Mouse (Mus musculus): ENCODE results near the gene Ncor2. TPM values are rescaled to one million over a fixed set of nuclear protein-coding genes. Genes with fewer than 3 reads are reported as not detected.

Ncor2 gene
- polyA plus RNA-seq, 1 experiment from 2014 or later, result 11.1 TPM

DNA sequence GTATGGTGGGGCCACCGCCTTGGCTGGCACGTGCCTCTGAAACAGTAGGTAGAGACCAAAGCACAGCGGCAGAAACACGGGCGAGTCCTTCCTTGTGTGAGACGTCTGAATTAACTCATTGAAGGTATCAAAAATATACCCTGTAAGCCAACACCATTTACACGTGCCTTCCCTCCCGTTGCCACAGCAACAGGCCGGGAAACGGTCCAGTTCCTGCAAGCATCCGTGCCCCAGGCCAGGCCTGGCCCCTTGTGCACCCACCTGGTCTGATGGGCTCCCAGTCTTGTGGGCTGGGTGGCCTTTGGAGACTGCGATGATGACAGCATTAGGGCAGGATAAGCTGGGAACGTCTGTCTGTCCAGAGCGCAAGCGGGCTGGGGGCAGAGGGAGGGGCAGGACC lies 161.7 kb downstream of the Ncor2 start:
- Histone ChIP-seq H3K9ac (ENCODE audit: low read length) (no peak overlapping the region), H3K9me3 (ENCODE audit: control insufficient read depth, low read length) (no peaks in the 10 kb centered on the region), H3K4me3 (ENCODE audit: low read depth, low read length) (no peak overlapping the region), H3K27ac (replicated peaks) (no peak overlapping the region), H3K4me1 (replicated peaks; ENCODE audit: control insufficient read depth, insufficient read depth) (no peaks in the 10 kb centered on the region), H3K36me3 (ENCODE audit: control insufficient read depth, insufficient read depth, low read length) (peaks cover 24% of the 10 kb centered on the region), H3K27me3 (ENCODE audit: control insufficient read depth, insufficient read depth, low read length) (no peaks in the 10 kb centered on the region), H3K4me2 (replicated peaks; ENCODE audit: low read depth) (no peak overlapping the region)
- ATAC-seq (ENCODE audit: low FRiP score, low TSS enrichment) (no peak), DNase-seq (ENCODE audit: low spot score) (no peak)
- TF ChIP-seq EP300 (optimal IDR thresholded peaks at IDR 0.05) (no peak), CTCF (IDR thresholded peaks at IDR 0.05; ENCODE audit: low read depth) (no peak)
- WGBS, result 63% methylated on average over 15 of the region's 15 CpGs

DNA sequence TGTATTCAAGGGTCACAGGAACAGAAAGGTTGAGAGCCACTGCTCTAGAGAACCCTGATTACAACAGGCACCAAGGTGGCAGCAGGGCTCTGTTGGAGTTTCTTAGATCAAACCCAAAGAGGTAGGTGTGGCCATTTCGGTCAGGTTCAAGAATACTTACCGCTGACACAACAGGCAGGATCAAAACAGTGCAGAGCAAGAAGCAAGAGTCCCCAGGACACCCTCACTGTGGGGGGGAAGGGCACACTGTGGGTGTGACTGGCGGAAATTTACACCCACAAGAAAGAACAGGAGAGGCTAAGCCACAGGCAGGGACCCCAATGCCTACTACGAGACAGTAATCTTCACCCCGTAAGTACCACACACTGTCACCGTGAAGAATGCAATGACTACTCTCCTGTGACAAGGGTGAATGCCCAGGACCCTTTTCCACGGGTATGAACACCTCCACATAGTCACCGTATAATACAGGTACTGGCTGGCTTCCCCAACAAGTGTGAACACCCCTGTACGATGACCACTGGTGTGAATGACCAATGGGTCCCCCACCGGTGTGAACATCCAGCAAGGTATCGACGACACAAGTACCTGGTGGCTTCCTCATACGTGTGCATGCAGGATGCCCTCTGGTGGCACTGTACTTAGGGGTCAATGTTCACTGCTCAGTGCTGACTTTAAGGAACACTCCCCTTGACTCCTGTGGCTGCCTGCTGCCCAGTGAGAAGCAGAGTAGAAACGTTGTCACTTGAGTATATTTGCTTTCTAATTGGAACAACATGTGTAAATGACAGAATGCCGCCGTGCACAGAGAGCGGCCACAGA lies 162.4 kb downstream of the Ncor2 start:
- H3K4me2 ChIP-seq (replicated peaks; ENCODE audit: low read depth), result no peak overlapping the region
- ATAC-seq (ENCODE audit: low FRiP score, low TSS enrichment) (no peak), DNase-seq (ENCODE audit: low spot score) (no peak)
- 81% methylated on average over 17 of the region's 17 CpGs for WGBS
- H3K36me3 ChIP-seq (ENCODE audit: control insufficient read depth, insufficient read depth, low read length), result peaks cover 24% of the 10 kb centered on the region
- no peaks in the 10 kb centered on the region for H3K4me1 ChIP-seq (replicated peaks; ENCODE audit: control insufficient read depth, insufficient read depth)
- no peaks in the 10 kb centered on the region for H3K27me3 ChIP-seq (ENCODE audit: control insufficient read depth, insufficient read depth, low read length)
- no peaks in the 10 kb centered on the region for H3K9me3 ChIP-seq (ENCODE audit: control insufficient read depth, low read length)
- H3K9ac ChIP-seq (ENCODE audit: low read length), result no peak overlapping the region
- no peak overlapping the region for H3K4me3 ChIP-seq (ENCODE audit: low read depth, low read length)
- TF ChIP-seq CTCF (IDR thresholded peaks at IDR 0.05; ENCODE audit: low read depth) (peak; percentile 46), EP300 (optimal IDR thresholded peaks at IDR 0.05) (no peak)
- H3K27ac ChIP-seq (replicated peaks), result no peak overlapping the region

DNA sequence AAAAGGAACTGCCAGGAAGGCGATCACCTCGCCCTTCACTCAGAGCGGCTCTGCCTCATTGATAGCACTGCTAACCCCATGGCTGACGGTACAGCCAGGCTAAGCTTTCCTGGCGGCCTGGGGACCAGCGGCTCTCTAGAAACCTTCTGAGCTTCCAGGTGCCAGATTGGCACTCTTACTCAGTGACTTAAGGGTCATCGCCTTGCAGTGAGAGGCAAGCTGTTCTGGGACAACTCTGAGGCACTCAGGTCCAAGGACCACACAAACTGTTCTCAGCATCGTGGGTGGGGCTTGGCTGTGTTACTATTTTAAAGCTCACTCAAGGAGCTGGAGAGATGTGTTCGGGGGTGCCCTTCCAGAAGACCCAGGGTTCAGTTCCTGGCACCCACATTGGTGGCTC lies 163.4 kb downstream of the Ncor2 start:
- no peak for ATAC-seq (ENCODE audit: low FRiP score, low TSS enrichment)

DNA sequence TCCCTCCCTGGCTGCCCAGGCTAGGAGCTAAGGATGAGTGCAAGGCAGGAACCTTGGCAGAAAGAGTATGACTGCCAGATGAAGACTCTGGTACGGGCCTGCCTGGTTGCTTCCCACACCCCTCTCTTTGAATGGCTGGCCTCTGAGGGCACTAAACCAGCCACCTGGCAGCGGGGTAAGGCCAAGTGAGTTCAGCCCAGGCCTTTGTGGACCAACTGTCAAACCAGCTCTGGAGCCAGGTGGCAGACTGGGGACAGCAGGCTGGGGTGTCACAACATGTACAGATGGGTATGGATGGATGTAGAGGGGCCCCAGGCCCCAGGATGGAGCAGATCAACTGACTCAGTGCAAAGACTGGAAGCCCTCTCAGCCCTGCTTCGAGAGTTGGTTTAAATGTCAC lies 164.0 kb downstream of the Ncor2 start:
- 78% methylated on average over 3 of the region's 3 CpGs for WGBS
- Histone ChIP-seq H3K36me3 (ENCODE audit: control insufficient read depth, insufficient read depth, low read length) (peaks cover 24% of the 10 kb centered on the region), H3K27me3 (ENCODE audit: control insufficient read depth, insufficient read depth, low read length) (no peaks in the 10 kb centered on the region), H3K9me3 (ENCODE audit: control insufficient read depth, low read length) (no peaks in the 10 kb centered on the region), H3K9ac (ENCODE audit: low read length) (no peak overlapping the region), H3K4me2 (replicated peaks; ENCODE audit: low read depth) (no peak overlapping the region), H3K4me1 (replicated peaks; ENCODE audit: control insufficient read depth, insufficient read depth) (no peaks in the 10 kb centered on the region), H3K4me3 (ENCODE audit: low read depth, low read length) (no peak overlapping the region), H3K27ac (replicated peaks) (no peak overlapping the region)
- ATAC-seq (ENCODE audit: low FRiP score, low TSS enrichment), result no peak
- TF ChIP-seq CTCF (IDR thresholded peaks at IDR 0.05; ENCODE audit: low read depth) (no peak), EP300 (optimal IDR thresholded peaks at IDR 0.05) (no peak)
- DNase-seq (ENCODE audit: low spot score), result no peak

More for the DNA sequence above, 163.4 kb downstream of the Ncor2 start:
- no peak for DNase-seq (ENCODE audit: low spot score)
- Histone ChIP-seq H3K27ac (replicated peaks) (no peak overlapping the region), H3K36me3 (ENCODE audit: control insufficient read depth, insufficient read depth, low read length) (peaks cover 24% of the 10 kb centered on the region), H3K4me1 (replicated peaks; ENCODE audit: control insufficient read depth, insufficient read depth) (no peaks in the 10 kb centered on the region), H3K27me3 (ENCODE audit: control insufficient read depth, insufficient read depth, low read length) (no peaks in the 10 kb centered on the region), H3K4me2 (replicated peaks; ENCODE audit: low read depth) (no peak overlapping the region), H3K9me3 (ENCODE audit: control insufficient read depth, low read length) (no peaks in the 10 kb centered on the region), H3K9ac (ENCODE audit: low read length) (no peak overlapping the region), H3K4me3 (ENCODE audit: low read depth, low read length) (no peak overlapping the region)
- TF ChIP-seq EP300 (optimal IDR thresholded peaks at IDR 0.05) (no peak), CTCF (IDR thresholded peaks at IDR 0.05; ENCODE audit: low read depth) (no peak)
- 78% methylated on average over 9 of the region's 9 CpGs for WGBS

DNA sequence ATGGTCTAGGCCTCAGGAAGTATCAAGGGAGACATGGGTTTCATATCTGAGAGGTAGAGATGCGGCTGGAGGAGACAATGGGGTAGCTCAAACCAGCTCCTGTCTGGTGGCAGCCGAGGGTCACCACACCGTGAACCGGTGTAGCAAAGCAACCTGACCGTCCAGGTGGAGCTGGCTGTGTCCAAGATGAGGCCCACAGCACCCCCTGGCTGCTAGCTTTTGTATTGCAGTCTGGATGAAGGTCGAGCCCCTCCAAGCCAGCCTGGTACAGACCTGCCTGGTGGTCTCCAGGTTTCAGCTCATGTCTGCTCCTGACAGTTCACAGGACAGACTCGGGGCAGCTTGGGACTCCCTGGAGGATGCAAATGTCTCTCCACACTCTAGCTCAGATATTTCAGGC lies 164.5 kb downstream of the Ncor2 start:
- DNase-seq (ENCODE audit: low spot score), result peak; percentile 78
- Histone ChIP-seq H3K27me3 (ENCODE audit: control insufficient read depth, insufficient read depth, low read length) (no peaks in the 10 kb centered on the region), H3K4me1 (replicated peaks; ENCODE audit: control insufficient read depth, insufficient read depth) (no peaks in the 10 kb centered on the region), H3K4me3 (ENCODE audit: low read depth, low read length) (no peak overlapping the region), H3K36me3 (ENCODE audit: control insufficient read depth, insufficient read depth, low read length) (peaks cover 24% of the 10 kb centered on the region), H3K9ac (ENCODE audit: low read length) (no peak overlapping the region), H3K9me3 (ENCODE audit: control insufficient read depth, low read length) (no peaks in the 10 kb centered on the region), H3K27ac (replicated peaks) (no peak overlapping the region), H3K4me2 (replicated peaks; ENCODE audit: low read depth) (no peak overlapping the region)
- WGBS, result 39% methylated on average over 7 of the region's 7 CpGs
- peak; percentile 86 for TF ChIP-seq CTCF (IDR thresholded peaks at IDR 0.05; ENCODE audit: low read depth)
- TF ChIP-seq EP300 (optimal IDR thresholded peaks at IDR 0.05), result no peak
- no peak for ATAC-seq (ENCODE audit: low FRiP score, low TSS enrichment)

DNA sequence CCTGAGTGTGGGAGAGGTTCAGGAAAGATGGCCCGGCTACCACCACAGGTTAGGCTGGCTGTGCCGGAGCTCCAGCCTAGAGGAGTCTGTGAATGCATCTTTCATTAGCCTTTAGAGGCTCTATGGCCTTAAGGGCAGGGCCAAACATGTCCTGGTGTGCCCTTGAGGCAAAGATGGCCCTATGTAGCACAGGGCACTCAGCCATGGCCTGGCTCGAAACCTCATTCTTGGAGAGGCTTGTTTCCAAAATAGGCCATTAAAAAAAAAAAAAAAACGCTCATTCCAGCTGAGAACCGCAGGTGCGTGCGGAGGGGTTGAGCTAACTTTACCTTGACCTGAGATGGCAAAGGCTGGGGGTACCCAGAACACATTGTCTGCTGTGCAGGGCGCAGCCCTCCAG lies 167.4 kb downstream of the Ncor2 start:
- H3K27ac ChIP-seq (replicated peaks), result no peak overlapping the region
- no peak for DNase-seq (ENCODE audit: low spot score)
- no peak overlapping the region for H3K4me2 ChIP-seq (replicated peaks; ENCODE audit: low read depth)
- ATAC-seq (ENCODE audit: low FRiP score, low TSS enrichment), result no peak
- H3K36me3 ChIP-seq (ENCODE audit: control insufficient read depth, insufficient read depth, low read length), result peaks cover 11% of the 10 kb centered on the region
- 84% methylated on average over 8 of the region's 8 CpGs for WGBS
- no peaks in the 10 kb centered on the region for H3K9me3 ChIP-seq (ENCODE audit: control insufficient read depth, low read length)
- H3K27me3 ChIP-seq (ENCODE audit: control insufficient read depth, insufficient read depth, low read length), result no peaks in the 10 kb centered on the region
- TF ChIP-seq EP300 (optimal IDR thresholded peaks at IDR 0.05) (no peak), CTCF (IDR thresholded peaks at IDR 0.05; ENCODE audit: low read depth) (no peak)
- no peaks in the 10 kb centered on the region for H3K4me1 ChIP-seq (replicated peaks; ENCODE audit: control insufficient read depth, insufficient read depth)
- no peak overlapping the region for H3K9ac ChIP-seq (ENCODE audit: low read length)
- H3K4me3 ChIP-seq (ENCODE audit: low read depth, low read length), result no peak overlapping the region
